Mouse (Mus musculus): ENCODE results near the gene Abca1.

DNA sequence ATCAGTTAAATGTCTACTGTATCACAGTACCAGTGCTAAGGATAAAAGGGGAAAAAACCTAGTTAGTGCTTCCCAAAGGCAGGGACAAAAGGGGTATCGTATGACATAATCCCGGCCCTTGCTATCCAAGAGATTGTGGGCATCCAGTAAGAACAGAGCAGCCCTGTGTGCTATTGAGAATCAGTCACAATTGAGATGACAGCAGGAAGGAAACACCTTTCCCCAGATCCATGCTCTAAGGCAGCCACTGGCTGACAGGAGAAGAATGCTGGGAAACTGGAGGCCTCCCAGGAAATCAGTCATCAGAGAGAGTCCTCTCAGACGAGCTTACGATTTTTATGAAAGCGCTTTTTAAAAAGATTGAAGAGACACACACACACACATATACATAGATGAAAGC is 42.6 kb downstream of the Abca1 start:
- TF ChIP-seq CTCF (IDR thresholded peaks at IDR 0.05; ENCODE audit: low read depth) (no peak), EP300 (IDR thresholded peaks at IDR 0.05; ENCODE audit: low read depth) (no peak)
